In the genomic region with DNA sequence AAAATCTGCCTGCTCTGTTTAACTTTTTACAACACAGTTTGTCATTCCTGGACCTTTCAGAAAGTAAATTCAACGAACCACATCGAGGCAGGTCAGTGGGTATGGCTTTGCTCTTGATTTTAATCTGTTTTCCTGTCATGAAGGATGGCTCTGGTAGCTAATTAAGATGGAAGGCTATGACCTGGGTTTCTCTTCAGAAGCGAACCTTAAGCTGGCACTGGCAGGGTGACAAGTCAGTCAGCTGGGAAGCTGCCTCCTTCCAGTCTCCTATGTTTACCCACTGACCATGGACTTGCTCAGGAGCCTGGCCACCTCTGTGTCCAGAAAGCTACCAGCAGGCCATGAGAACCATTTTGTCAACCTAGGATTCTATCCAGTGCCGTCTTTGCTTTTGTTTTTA, we compare ENCODE assay signal across 8 mouse cellular contexts. TPM values are rescaled to one million over a fixed set of nuclear protein-coding genes. Genes with fewer than 3 reads are reported as not detected.
DNase-seq lines count a peak whose midpoint lies in the region; ATAC-seq and TF ChIP-seq lines count a peak whose summit lies in the region.

No protein-coding gene starts in this region.

- no peak for TF ChIP-seq CTCF in layer of hippocampus, adult 2 months (conservative IDR thresholded peaks at IDR 0.05)

- DNase-seq in urinary bladder, postnatal 14 days (ENCODE audit: low spot score): peak; percentile 17
- DNase-seq in urinary bladder, postnatal 4 days (ENCODE audit: low spot score in 2 of 2): no peak
- no peak for DNase-seq in midbrain, embryonic 10.5 days (ENCODE audit: low spot score)
- no peak for DNase-seq in layer of hippocampus, adult 2 months (ENCODE audit: low spot score in 2 of 2)

- H3K9me3 ChIP-seq in erythroblast, embryonic 14.5 days (ENCODE audit: control insufficient read depth, low read length): no peaks in the 10 kb centered on the region
- H3K9me3 ChIP-seq in limb, embryonic 13.5 days: no peaks in the 10 kb centered on the region
- H3K9me3 ChIP-seq in stomach, embryonic 16.5 days (replicated peaks; ENCODE audit: control insufficient read depth, low read length): no peaks in the 10 kb centered on the region
- H3K9me3 ChIP-seq in midbrain, embryonic 10.5 days (replicated peaks): no peaks in the 10 kb centered on the region

- no peak overlapping the region for H3K27ac ChIP-seq in limb, embryonic 13.5 days
- peak overlapping the region; percentile 85 for H3K27ac ChIP-seq in stomach, embryonic 16.5 days (ENCODE audit: low read length)
- H3K27ac ChIP-seq in midbrain, embryonic 10.5 days (replicated peaks): no peak overlapping the region
- H3K27ac ChIP-seq in layer of hippocampus, adult 2 months: no peak overlapping the region

- ATAC-seq in erythroblast, adult 5-6 weeks (replicated peaks; ENCODE audit: low FRiP score, poor library complexity, severe bottlenecking): no peak
- no peak for ATAC-seq in limb, embryonic 13.5 days (ENCODE audit: low FRiP score, low read depth)
- ATAC-seq in stomach, embryonic 16.5 days (ENCODE audit: insufficient read depth, low FRiP score): 0 out of 2 replicates have a peak, but pooled peaks have one; percentile 5

- H3K4me2 ChIP-seq in limb, embryonic 13.5 days (replicated peaks): peak overlapping the region; percentile 38
- peak overlapping the region; percentile 48 for H3K4me2 ChIP-seq in stomach, embryonic 16.5 days (ENCODE audit: low read depth, low read length)

- H3K4me3 ChIP-seq in erythroblast, embryonic 14.5 days (replicated peaks): peak overlapping the region; percentile 36
- no peak overlapping the region for H3K4me3 ChIP-seq in limb, embryonic 13.5 days
- H3K4me3 ChIP-seq in stomach, embryonic 16.5 days (replicated peaks; ENCODE audit: low read length): peak overlapping the region; percentile 26
- H3K4me3 ChIP-seq in midbrain, embryonic 10.5 days: no peak overlapping the region
- H3K4me3 ChIP-seq in layer of hippocampus, adult 2 months: no peak overlapping the region

- H3K36me3 ChIP-seq in erythroblast, embryonic 14.5 days (ENCODE audit: control insufficient read depth): no peaks in the 10 kb centered on the region
- no peaks in the 10 kb centered on the region for H3K36me3 ChIP-seq in limb, embryonic 13.5 days
- H3K36me3 ChIP-seq in stomach, embryonic 16.5 days (ENCODE audit: control insufficient read depth, insufficient read depth, low read length): no peaks in the 10 kb centered on the region
- H3K36me3 ChIP-seq in midbrain, embryonic 10.5 days: no peaks in the 10 kb centered on the region

- peaks cover 54% of the 10 kb centered on the region for H3K4me1 ChIP-seq in erythroblast, embryonic 14.5 days (ENCODE audit: control insufficient read depth)
- H3K4me1 ChIP-seq in limb, embryonic 13.5 days: peaks cover 27% of the 10 kb centered on the region
- peaks cover 12% of the 10 kb centered on the region; the same call in 1 of the 2 replicates for H3K4me1 ChIP-seq in stomach, embryonic 16.5 days (ENCODE audit: control insufficient read depth, insufficient read depth, low read length)
- H3K4me1 ChIP-seq in midbrain, embryonic 10.5 days: peaks cover 24% of the 10 kb centered on the region

- 28% methylated on average over 4 of the region's 4 CpGs for WGBS in limb, embryonic 13.5 days
- WGBS in stomach, embryonic 16.5 days: 25% methylated on average over 4 of the region's 4 CpGs
- WGBS in midbrain, embryonic 10.5 days: 58% methylated on average over 4 of the region's 4 CpGs

- H3K27me3 ChIP-seq in erythroblast, embryonic 14.5 days (ENCODE audit: control insufficient read depth): peaks cover 38% of the 10 kb centered on the region
- peaks cover 60% of the 10 kb centered on the region for H3K27me3 ChIP-seq in limb, embryonic 13.5 days
- 0 out of 2 replicates have a peak, but pooled peaks cover 2% of the 10 kb centered on the region for H3K27me3 ChIP-seq in stomach, embryonic 16.5 days (ENCODE audit: control insufficient read depth, insufficient read depth, low read length)
- peaks cover 57% of the 10 kb centered on the region for H3K27me3 ChIP-seq in midbrain, embryonic 10.5 days (ENCODE audit: low read depth, poor library complexity, severe bottlenecking)

- no peak overlapping the region for H3K9ac ChIP-seq in limb, embryonic 13.5 days
- peak overlapping the region; percentile 56 for H3K9ac ChIP-seq in stomach, embryonic 16.5 days (ENCODE audit: low read length)

RNA-seq across cellular contexts. Expression of a gene that starts 0.5 kb away (rescaled TPM):
- polyA plus RNA-seq in erythroblast, embryonic 14.5 days (2012): 0.10 and 0.11 TPM in 2 replicates
- total RNA-seq in erythroblast, adult 5-6 weeks (2015; ENCODE audit: low replicate concordance): 7.3 and 10.4 TPM in 2 replicates
- 9.6 and 11.0 TPM in 2 replicates for total RNA-seq in erythroblast, adult 5-6 weeks (2017; ENCODE audit: low replicate concordance)
- polyA plus RNA-seq in limb, embryonic 13.5 days (2015; fragmentation: Nextera tagmentation; extraction: Ambion mirVana): 25.1 and 29.1 TPM in 2 replicates
- 30.9 and 31.7 TPM in 2 replicates for polyA plus RNA-seq in stomach, embryonic 16.5 days (2015; fragmentation: Nextera tagmentation; extraction: Ambion mirVana)
- polyA plus RNA-seq in midbrain, embryonic 10.5 days (2016; fragmentation: Nextera tagmentation; extraction: Ambion mirVana): 22.2 and 22.4 TPM in 2 replicates
- 10 to 100 TPM; 26.6 to 33.2 TPM for total RNA-seq in layer of hippocampus, adult 2 months (2021)

Comparison
In these comparisons a context has a peak if more than half of its experiments do, and no peak if none do; other contexts are left out.
1. H3K4me3 ChIP-seq: peak in erythroblast, embryonic 14.5 days (single experiment) and stomach, embryonic 16.5 days (single experiment); none in limb, embryonic 13.5 days (single experiment), midbrain, embryonic 10.5 days (single experiment) and layer of hippocampus, adult 2 months (single experiment).
2. RNA of a gene that starts 0.5 kb away (polyA plus RNA-seq): 30.9 to 31.7 TPM in stomach, embryonic 16.5 days, 25.1 to 29.1 TPM in limb, embryonic 13.5 days and 22.2 to 22.4 TPM in midbrain, embryonic 10.5 days; 0.10 to 0.11 TPM in erythroblast, embryonic 14.5 days; every median in the first group is over 10 times any median in the second.